ENCODE assay signal across 9 mouse cellular contexts in genomic region chr1:155138795-155139194, GRCm38 (mm10). TPM values are rescaled to one million over a fixed set of nuclear protein-coding genes. Genes with fewer than 3 reads are reported as not detected.
DNase-seq lines count a peak whose midpoint lies in the region; ATAC-seq and TF ChIP-seq lines count a peak whose summit lies in the region.
"Had no signal": no experiment of that assay in that cellular context is flagged by ENCODE, and none has a peak within 500 bp of the region (broad histone marks: within the 10 kb centered on the region; RNA-seq: fewer than 3 reads in every experiment).

No protein-coding gene starts in this region.

- no peaks in the 10 kb centered on the region for H3K27me3 ChIP-seq in liver, postnatal 0 days (ENCODE audit: insufficient read depth, low read length)
- no peaks in the 10 kb centered on the region for H3K27me3 ChIP-seq in stomach, embryonic 14.5 days (ENCODE audit: control insufficient read depth, insufficient read depth, low read length)
- no peaks in the 10 kb centered on the region for H3K27me3 ChIP-seq in forebrain, embryonic 13.5 days
- H3K27me3 ChIP-seq: midbrain, embryonic 12.5 days had no signal

- no peak overlapping the region for H3K4me2 ChIP-seq in liver, postnatal 0 days (ENCODE audit: low read depth, low read length)
- H3K4me2 ChIP-seq in stomach, embryonic 14.5 days (replicated peaks; ENCODE audit: low read depth, low read length) = no peak overlapping the region
- H3K4me2 ChIP-seq in forebrain, embryonic 13.5 days = no peak overlapping the region
- H3K4me2 ChIP-seq: midbrain, embryonic 12.5 days had no signal

- ATAC-seq in liver, postnatal 0 days = peak; percentile 58; the same call in 1 of the 2 replicates
- peak; percentile 23; the same call in 1 of the 2 replicates for ATAC-seq in stomach, embryonic 14.5 days (ENCODE audit: insufficient number of reproducible peaks, insufficient read depth, low FRiP score, low read depth)
- ATAC-seq in forebrain, embryonic 13.5 days = no peak

- 68% methylated on average over 7 of the region's 7 CpGs for WGBS in liver, postnatal 0 days (ENCODE audit: insufficient replicate concordance)
- WGBS in stomach, embryonic 14.5 days = 79% methylated on average over 7 of the region's 7 CpGs
- whole genome bisulfite sequencing in forebrain, embryonic 13.5 days = 95% methylated on average over 7 of the region's 7 CpGs

- intact Hi-C loops in heart, postnatal 36 days (cut with DNase I) = no loop called here

- no peak overlapping the region for H3K27ac ChIP-seq in liver, postnatal 0 days (ENCODE audit: low read depth)
- H3K27ac ChIP-seq in stomach, embryonic 14.5 days (ENCODE audit: low read length) = no peak overlapping the region
- H3K27ac ChIP-seq in forebrain, embryonic 13.5 days = no peak overlapping the region
- H3K27ac ChIP-seq: midbrain, embryonic 12.5 days had no signal

- TF ChIP-seq EP300 in liver, postnatal 0 days (IDR thresholded peaks at IDR 0.05; ENCODE audit: low read depth) = no peak

- no peaks in the 10 kb centered on the region for H3K4me1 ChIP-seq in liver, postnatal 0 days (ENCODE audit: insufficient read depth)
- no peaks in the 10 kb centered on the region for H3K4me1 ChIP-seq in stomach, embryonic 14.5 days (ENCODE audit: control insufficient read depth, insufficient read depth, low read length)
- H3K4me1 ChIP-seq in forebrain, embryonic 13.5 days = no peaks in the 10 kb centered on the region
- H3K4me1 ChIP-seq: midbrain, embryonic 12.5 days had no signal

- no peak for TF ChIP-seq CTCF in liver, postnatal 0 days (IDR thresholded peaks at IDR 0.05; ENCODE audit: low read depth)

- no peaks in the 10 kb centered on the region for H3K9me3 ChIP-seq in liver, postnatal 0 days (ENCODE audit: low read length)
- H3K9me3 ChIP-seq in stomach, embryonic 14.5 days (ENCODE audit: control insufficient read depth, low read depth, low read length) = no peaks in the 10 kb centered on the region
- H3K9me3 ChIP-seq in forebrain, embryonic 13.5 days (replicated peaks) = no peaks in the 10 kb centered on the region
- H3K9me3 ChIP-seq: midbrain, embryonic 12.5 days had no signal

- H3K9ac ChIP-seq in liver, postnatal 0 days (replicated peaks) = no peak overlapping the region
- no peak overlapping the region for H3K9ac ChIP-seq in stomach, embryonic 14.5 days (replicated peaks; ENCODE audit: low read depth, low read length)
- H3K9ac ChIP-seq in forebrain, embryonic 13.5 days = no peak overlapping the region
- H3K9ac ChIP-seq: midbrain, embryonic 12.5 days had no signal

- H3K4me3 ChIP-seq in liver, postnatal 0 days (ENCODE audit: low read depth, low read length) = no peak overlapping the region
- H3K4me3 ChIP-seq in stomach, embryonic 14.5 days (ENCODE audit: low read depth, low read length) = no peak overlapping the region
- no peak overlapping the region for H3K4me3 ChIP-seq in forebrain, embryonic 13.5 days
- H3K4me3 ChIP-seq: midbrain, embryonic 12.5 days had no signal

- H3K36me3 ChIP-seq in liver, postnatal 0 days (replicated peaks; ENCODE audit: insufficient read depth, low read length) = no peaks in the 10 kb centered on the region
- H3K36me3 ChIP-seq in stomach, embryonic 14.5 days (ENCODE audit: control insufficient read depth, insufficient read depth, low read length) = no peaks in the 10 kb centered on the region
- no peaks in the 10 kb centered on the region for H3K36me3 ChIP-seq in forebrain, embryonic 13.5 days (ENCODE audit: poor library complexity, severe bottlenecking)
- H3K36me3 ChIP-seq: midbrain, embryonic 12.5 days had no signal

- peak; percentile 30 for DNase-seq in liver, postnatal 0 days
- DNase-seq in liver = no peak
- DNase-seq in adrenal gland, adult 8-10 months = peak; percentile 89
- peak; percentile 48 to 55 for DNase-seq in heart, postnatal 36 days
- no peak for DNase-seq in testis, postnatal 14 days (ENCODE audit: low spot score)
- DNase-seq in right cerebral cortex, postnatal 25 days = no peak

RNA-seq across cellular contexts. Expression of gene Mr1, which starts 7.8 kb away (rescaled TPM):
- 0.78 and 0.92 TPM in 2 replicates for polyA plus RNA-seq in liver, postnatal 0 days (2015; fragmentation: Nextera tagmentation; extraction: Ambion mirVana)
- total RNA-seq in adrenal gland, adult 8-10 months (2022) = 10 to 100 TPM; 34.4 to 41.2 (median 40.1) TPM
- total RNA-seq in heart, postnatal 36 days (2021) = 1 to 10 TPM; 6.4 to 8.5 TPM
- 11.0 and 13.5 TPM in 2 replicates for polyA plus RNA-seq in stomach, embryonic 14.5 days (2014; fragmentation: Nextera tagmentation; extraction: Ambion mirVana)
- polyA plus RNA-seq in forebrain, embryonic 13.5 days (2015; fragmentation: Nextera tagmentation; extraction: Ambion mirVana) = 0.50 and 0.52 TPM in 2 replicates

RNA-seq across cellular contexts. Expression of gene Stx6, which starts 19.7 kb away (rescaled TPM):
- 6.0 and 8.5 TPM in 2 replicates for polyA plus RNA-seq in liver, postnatal 0 days (2015; fragmentation: Nextera tagmentation; extraction: Ambion mirVana)
- 10 to 100 TPM; 51.1 to 58.4 (median 54.2) TPM for total RNA-seq in adrenal gland, adult 8-10 months (2022)
- 10 to 100 TPM; 19.9 to 23.8 TPM for total RNA-seq in heart, postnatal 36 days (2021)
- 80.1 and 81.7 TPM in 2 replicates for polyA plus RNA-seq in stomach, embryonic 14.5 days (2014; fragmentation: Nextera tagmentation; extraction: Ambion mirVana)
- 114 and 115 TPM in 2 replicates for polyA plus RNA-seq in forebrain, embryonic 13.5 days (2015; fragmentation: Nextera tagmentation; extraction: Ambion mirVana)

RNA-seq across cellular contexts. Expression of gene Ier5, which starts 39.4 kb away (rescaled TPM):
- polyA plus RNA-seq in liver, postnatal 0 days (2015; fragmentation: Nextera tagmentation; extraction: Ambion mirVana) = 1.5 and 3.2 TPM in 2 replicates
- 10 to 100 TPM in 3 of 4 experiments, 1 to 10 TPM in 1; 7.8 to 11.9 (median 11.2) TPM for total RNA-seq in adrenal gland, adult 8-10 months (2022)
- 10 to 100 TPM; 13.2 to 15.5 TPM for total RNA-seq in heart, postnatal 36 days (2021)
- 7.1 and 8.2 TPM in 2 replicates for polyA plus RNA-seq in stomach, embryonic 14.5 days (2014; fragmentation: Nextera tagmentation; extraction: Ambion mirVana)
- polyA plus RNA-seq in forebrain, embryonic 13.5 days (2015; fragmentation: Nextera tagmentation; extraction: Ambion mirVana) = 8.6 and 12.2 TPM in 2 replicates

Comparison
In these comparisons a context has a peak if more than half of its experiments do, and no peak if none do; other contexts are left out.
1. DNase-seq: peak in liver, postnatal 0 days (single experiment), adrenal gland, adult 8-10 months (single experiment) and heart, postnatal 36 days (2 of 2); none in liver (single experiment), testis, postnatal 14 days (single experiment) and right cerebral cortex, postnatal 25 days (single experiment).